Mouse (Mus musculus) gastrocnemius, postnatal 4 days (tissue): ENCODE results near the gene Pcyt1b. TPM values are rescaled to one million over a fixed set of nuclear protein-coding genes. Genes with fewer than 3 reads are reported as not detected.

Experiments
- DNase-seq, 2 experiments: peaks; one replicate each; pipeline ENCODE4 v3.0.0; 2021 to 2022; ENCODE audit warnings: low spot score in 2 of 2, mixed read lengths in 2 of 2
- long read RNA-seq, 2 experiments: library from polyadenylated mRNA; stranded (forward); transcript quantifications; one replicate each; pipeline ENCODE4 v2.0.0; 2021
- total RNA-seq, 2 experiments: library from RNA; stranded (reverse); gene quantifications; 2 replicates each; pipeline ENCODE4 v1.2.3; 2021

The Pcyt1b gene
- total RNA-seq = 1 to 10 TPM; 1.7 to 1.8 TPM
- long read RNA-seq, experiment 1 = 0 reads
- long read RNA-seq, experiment 2, partial matches to known transcripts = 1 of 1 reads
- long read RNA-seq, experiment 2, other reads (novel, unspliced or antisense) = 0 of 1 reads

DNA sequence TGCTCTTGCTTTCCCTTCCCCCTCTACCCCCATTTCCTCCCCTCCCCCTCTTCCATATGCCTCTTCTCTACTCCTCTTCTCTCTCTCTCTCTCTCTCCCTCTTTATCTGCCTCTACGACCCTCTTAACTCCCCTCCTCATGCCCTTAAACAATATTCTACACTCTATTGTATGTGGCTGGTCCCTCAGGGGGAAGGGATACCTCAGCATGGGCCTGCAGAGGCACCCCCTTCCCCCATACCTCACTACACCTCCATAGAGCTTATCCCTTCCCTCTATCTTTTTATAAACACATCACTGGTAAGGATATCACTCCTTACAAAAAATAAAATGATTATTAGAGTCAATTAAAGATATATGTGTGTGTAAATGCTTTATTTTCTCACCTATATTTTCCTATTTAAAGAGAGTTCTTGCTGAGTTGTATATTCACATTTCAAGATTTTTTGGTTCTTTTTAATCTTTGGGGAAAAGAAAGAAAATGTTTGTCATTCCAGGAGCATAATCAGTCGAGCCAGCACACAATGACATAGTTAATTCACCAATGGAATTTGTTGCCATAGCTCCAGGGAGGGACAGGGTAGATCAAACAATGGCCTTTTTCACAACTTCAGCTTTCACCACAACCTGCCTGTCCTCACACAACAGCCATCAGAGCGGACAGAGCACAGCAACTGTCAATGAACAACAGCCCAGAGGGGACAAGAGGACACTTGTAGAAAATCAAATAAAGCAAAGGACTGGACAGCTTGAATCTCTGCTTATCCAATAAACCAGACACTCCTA is at the start of gene Pcyt1b:
Gene Pcyt1b (plus strand): TSS at position 646 of the 785 bp plus-strand sequence.
- DNase-seq = no peak

- DNase-seq = no peak
These were observed 24.4 kb upstream of the Pcyt1b start for GRCm38 (mm10) chrX:93630256-93630655.

DNA sequence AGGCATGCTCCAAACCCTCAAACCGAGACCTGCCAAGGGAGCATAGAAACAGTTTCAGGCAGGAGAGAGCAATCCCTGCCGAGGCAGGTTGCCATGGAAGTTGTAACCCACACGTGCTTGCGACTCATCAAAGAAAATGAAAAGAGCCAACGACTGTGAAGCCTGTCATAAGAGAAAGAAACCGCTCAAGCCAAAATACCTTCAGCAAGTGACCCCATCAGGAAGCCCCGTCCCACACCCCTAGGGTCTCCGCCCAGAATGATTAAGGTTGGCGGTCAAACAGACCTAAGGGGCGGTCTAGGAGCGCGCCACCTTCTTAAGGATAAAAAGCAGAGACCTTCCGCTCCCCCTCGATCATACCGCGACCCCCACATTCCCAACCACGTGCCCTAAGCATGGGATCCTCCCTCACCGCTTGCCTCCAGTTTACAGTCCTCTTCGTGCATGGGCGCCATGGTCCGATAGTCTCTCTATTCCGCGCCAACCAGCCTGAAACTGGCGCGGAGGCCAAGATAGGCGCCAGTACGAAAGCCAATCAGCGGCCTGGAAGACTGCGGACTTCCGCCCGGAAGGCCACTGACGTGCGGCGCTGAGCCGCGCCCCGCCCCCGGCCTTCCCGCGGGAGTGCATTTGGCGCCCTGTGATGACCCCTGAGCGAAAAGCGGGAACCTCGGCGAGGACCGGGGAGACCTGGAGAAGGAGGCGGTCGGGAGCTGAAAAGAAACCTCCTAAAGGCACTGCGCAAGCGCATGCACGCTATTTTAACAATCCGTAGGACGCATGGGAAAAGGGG is 22.8 kb upstream of the Pcyt1b start, which contains the start of gene Pola1:
Gene Pola1 (minus strand): TSS at position 499 of the 793 bp plus-strand sequence.
- peak; percentile 74 to 85 for DNase-seq

- DNase-seq = no peak
These were observed 19.7 kb upstream of the Pcyt1b start for GRCm38 (mm10) chrX:93634861-93635375.

- DNase-seq = no peak
These were observed 11.1 kb upstream of the Pcyt1b start for GRCm38 (mm10) chrX:93643600-93643999.

DNA sequence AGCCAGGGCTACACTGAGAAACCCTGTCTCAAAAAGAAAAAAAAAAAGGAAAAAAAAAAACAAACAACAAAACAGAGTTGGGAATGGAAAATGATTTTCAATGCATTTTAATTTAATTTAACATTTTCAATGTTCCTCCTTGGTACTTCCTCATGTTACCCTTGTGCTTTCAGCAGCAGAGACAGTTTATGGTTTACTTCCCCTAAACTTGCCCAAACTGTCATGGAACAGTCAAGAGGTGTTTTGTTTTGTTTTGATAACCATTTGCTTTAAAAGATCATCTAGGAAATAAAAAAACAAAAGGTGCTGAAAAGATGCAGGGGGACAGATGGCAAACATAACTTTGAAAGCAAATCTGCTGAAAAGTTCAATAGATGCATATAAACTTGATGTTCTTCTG is 10.6 kb upstream of the Pcyt1b start:
- no peak for DNase-seq

- DNase-seq = no peak
These were observed 3.9 kb upstream of the Pcyt1b start for GRCm38 (mm10) chrX:93650738-93651137.

DNA sequence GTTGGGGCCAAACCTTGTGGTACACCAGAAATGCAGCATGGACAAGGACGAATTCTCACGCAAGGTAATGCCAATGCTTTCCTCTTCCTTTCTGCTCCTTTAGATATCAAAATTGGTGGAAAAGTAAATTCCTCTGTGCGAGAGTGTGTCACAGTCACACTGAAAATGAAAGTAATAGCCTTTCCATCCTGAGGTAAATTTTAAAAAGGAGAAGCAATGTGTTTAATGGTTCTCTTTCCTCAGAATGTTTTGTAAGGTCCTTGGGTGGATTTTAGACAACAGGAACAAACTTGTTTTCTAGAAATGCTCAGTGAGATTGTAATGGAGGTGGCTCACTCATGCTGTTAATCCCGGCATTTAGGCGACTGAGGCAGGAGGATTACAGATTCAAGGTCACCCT is 490 bp downstream of the Pcyt1b start:
- DNase-seq = no peak

DNA sequence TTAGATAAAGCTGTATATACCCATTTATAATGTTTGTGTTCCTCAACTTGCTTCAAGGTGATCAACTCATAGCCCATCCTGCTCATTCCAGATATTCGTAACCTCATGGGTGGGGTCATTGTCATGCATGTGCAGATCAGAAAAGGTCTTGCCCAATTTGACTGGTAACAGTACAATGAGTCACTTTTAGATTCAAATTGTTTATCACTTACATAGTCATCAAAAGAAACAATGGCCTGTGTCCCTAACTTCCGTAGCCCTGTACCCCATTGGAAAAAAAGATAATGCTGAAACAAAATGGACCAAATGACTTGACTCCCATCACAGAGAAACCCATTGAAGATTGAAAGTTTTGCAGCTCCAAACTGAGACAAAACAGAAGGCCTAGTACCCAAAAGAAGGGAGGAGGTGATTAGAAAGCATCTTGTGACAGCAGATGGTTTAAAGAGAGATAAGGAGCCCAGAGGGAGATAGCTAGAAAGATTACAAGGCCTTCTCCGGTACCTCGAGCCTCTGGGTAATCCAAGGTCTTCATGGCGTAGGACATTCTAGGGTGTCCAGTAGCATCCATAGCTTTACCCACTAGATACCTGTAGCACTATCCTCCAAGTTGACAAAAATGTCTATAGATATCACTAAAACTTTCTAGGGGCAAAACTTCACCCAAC is 9.4 kb downstream of the Pcyt1b start:
- no peak for DNase-seq

GRCm38 (mm10) chrX:93664787-93665186 is 10.1 kb downstream of the Pcyt1b start:
- no peak for DNase-seq

GRCm38 (mm10) chrX:93674432-93674831 is 19.8 kb downstream of the Pcyt1b start:
- DNase-seq = no peak

GRCm38 (mm10) chrX:93674836-93675795 is 20.5 kb downstream of the Pcyt1b start:
- peak in 1 of 2 experiments; percentile 42 for DNase-seq

DNA sequence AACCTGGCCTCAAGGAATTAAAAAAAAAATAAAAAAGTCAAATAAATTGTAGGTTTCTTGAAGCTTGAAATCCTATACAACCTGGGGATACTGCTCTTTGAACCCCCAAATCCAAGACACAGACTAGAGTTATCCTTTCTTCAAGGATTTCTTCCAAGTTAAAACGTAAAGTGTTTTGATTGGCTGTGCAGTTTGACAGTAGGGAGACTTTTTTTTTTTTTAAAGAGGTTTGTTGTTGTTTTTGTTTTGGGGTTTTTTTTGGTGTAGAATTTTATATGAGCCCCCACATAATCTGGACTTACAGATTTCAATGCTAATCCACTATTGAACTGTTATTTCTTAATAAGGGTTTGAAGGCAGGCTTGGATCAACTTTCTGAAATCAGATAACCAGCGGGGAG is 21.6 kb downstream of the Pcyt1b start:
- DNase-seq = no peak

GRCm38 (mm10) chrX:93689287-93689686 is 34.6 kb downstream of the Pcyt1b start:
- DNase-seq = no peak

- no peak for DNase-seq
These were observed 36.0 kb downstream of the Pcyt1b start for GRCm38 (mm10) chrX:93690672-93691071.

- DNase-seq = no peak
These were observed 42.9 kb downstream of the Pcyt1b start for GRCm38 (mm10) chrX:93697596-93697995.

GRCm38 (mm10) chrX:93700528-93701225 is 46.0 kb downstream of the Pcyt1b start:
- DNase-seq = peak; percentile 27 to 66

DNA sequence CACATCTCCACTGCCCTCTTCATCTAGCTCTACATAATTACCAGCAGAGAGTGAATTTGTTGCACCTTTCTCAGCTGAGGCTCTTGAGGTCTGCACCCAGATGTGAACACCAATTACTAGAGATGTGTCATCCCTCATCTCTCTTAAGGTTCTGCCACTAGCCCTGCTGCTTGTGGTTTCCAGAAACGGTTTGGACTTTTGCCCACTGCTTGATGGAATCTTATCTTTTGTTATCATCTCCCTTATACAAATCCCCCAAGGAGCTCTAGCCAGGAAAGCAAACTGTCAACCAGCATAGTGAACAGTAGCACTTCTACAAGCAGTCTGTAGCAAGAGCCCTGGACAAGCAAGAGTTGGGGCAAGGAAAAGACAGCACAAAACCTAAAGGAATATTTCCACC is 57.9 kb downstream of the Pcyt1b start:
- no peak for DNase-seq

- no peak for DNase-seq
These were observed 74.9 kb downstream of the Pcyt1b start for GRCm38 (mm10) chrX:93729529-93729928.
